Mouse (Mus musculus): Measurements from ENCODE around the gene Mrps18c. TPM values are rescaled to one million over a fixed set of nuclear protein-coding genes. Genes with fewer than 3 reads are reported as not detected.

Mrps18c gene
- total and polyA plus RNA-seq, 3 experiments = 135 TPM; not detected in 1

- Histone ChIP-seq H3K9me3 (replicated peaks; ENCODE audit: insufficient read depth, low read length) (no peaks in the 10 kb centered on the region), H3K27me3 (ENCODE audit: control insufficient read depth in 1 of 2, insufficient read depth in 2 of 2, low read length in 2 of 2) (no peaks in the 10 kb centered on the region), H3K4me3 (ENCODE audit: control insufficient read depth in 1 of 2, insufficient read depth in 1 of 2, low read depth in 2 of 2, low read length in 2 of 2) (no peak overlapping the region), H3K79me2 (ENCODE audit: control insufficient read depth, insufficient read depth, low read length, poor library complexity) (peaks cover 1% of the 10 kb centered on the region; the same call in 1 of the 2 replicates), H3K36me3 (ENCODE audit: control insufficient read depth in 1 of 2, insufficient read depth in 2 of 2, low read length in 2 of 2) (peaks cover 0 to 38% of the 10 kb centered on the region in 2 experiments; a peak in 2 of 4 replicates), H3K27ac (ENCODE audit: control insufficient read depth, low read depth, low read length) (no peak overlapping the region), H3K9ac (ENCODE audit: control insufficient read depth, low read depth, low read length, poor library complexity, severe bottlenecking) (no peak overlapping the region), H3K4me1 (ENCODE audit: control insufficient read depth in 1 of 2, insufficient read depth in 2 of 2, low read length in 2 of 2) (no peaks in the 10 kb centered on the region)
- DNase-seq (ENCODE audit: low read depth, low spot score) = no peak
- TF ChIP-seq USF2 (IDR thresholded peaks at IDR 0.05; ENCODE audit: borderline replicate concordance in 1 of 2, insufficient read depth in 1 of 2, low read depth in 1 of 2, low read length in 2 of 2) (no peak), MYB (IDR thresholded peaks at IDR 0.05; ENCODE audit: low read depth, low read length) (no peak), RCOR1 (IDR thresholded peaks at IDR 0.05; ENCODE audit: low read depth, low read length) (no peak), EP300 (IDR thresholded peaks at IDR 0.05; ENCODE audit: low read depth in 1 of 2, low read length in 2 of 2) (no peak), SMC3 (IDR thresholded peaks at IDR 0.05; ENCODE audit: low read depth, low read length) (no peak), GABPA (IDR thresholded peaks at IDR 0.05; ENCODE audit: low read depth, low read length) (no peak), KAT2A (conservative IDR thresholded peaks at IDR 0.05; ENCODE audit: low read depth, low read length) (no peak), TAL1 (IDR thresholded peaks at IDR 0.05; ENCODE audit: low read length) (no peak), SIN3A (IDR thresholded peaks at IDR 0.05; ENCODE audit: low read length) (no peak), ZKSCAN1 (IDR thresholded peaks at IDR 0.05; ENCODE audit: low read depth, low read length) (no peak), CTCF (IDR thresholded peaks at IDR 0.05 in 2 of 3, conservative IDR thresholded peaks at IDR 0.05 in 1 of 3; ENCODE audit: control insufficient read depth in 1 of 3, insufficient read depth in 1 of 3, low read depth in 2 of 3, low read length in 3 of 3, poor library complexity in 1 of 3, severe bottlenecking in 1 of 3) (no peak), UBTF (IDR thresholded peaks at IDR 0.05; ENCODE audit: borderline replicate concordance, insufficient read depth, low read depth, low read length) (no peak), ELF1 (IDR thresholded peaks at IDR 0.05; ENCODE audit: low read depth, low read length) (no peak), BHLHE40 (IDR thresholded peaks at IDR 0.05; ENCODE audit: borderline replicate concordance, low read depth, low read length) (no peak)
These were observed 10.9 kb upstream of the Mrps18c start for GRCm38 (mm10) chr5:100787527-100787926.

- peaks cover 16 to 26% of the 10 kb centered on the region in 2 experiments for H3K36me3 ChIP-seq (ENCODE audit: control insufficient read depth in 1 of 2, insufficient read depth in 2 of 2, low read length in 2 of 2)
- no peaks in the 10 kb centered on the region for H3K9me3 ChIP-seq (replicated peaks; ENCODE audit: insufficient read depth, low read length)
- no peaks in the 10 kb centered on the region for H3K27me3 ChIP-seq (ENCODE audit: control insufficient read depth in 1 of 2, insufficient read depth in 2 of 2, low read length in 2 of 2)
- peaks cover 21% of the 10 kb centered on the region for H3K79me2 ChIP-seq (ENCODE audit: control insufficient read depth, insufficient read depth, low read length, poor library complexity)
- H3K9ac ChIP-seq (ENCODE audit: control insufficient read depth, low read depth, low read length, poor library complexity, severe bottlenecking) = no peak overlapping the region
- no peak overlapping the region for H3K4me3 ChIP-seq (ENCODE audit: control insufficient read depth in 1 of 2, insufficient read depth in 1 of 2, low read depth in 2 of 2, low read length in 2 of 2)
- H3K27ac ChIP-seq (ENCODE audit: control insufficient read depth, low read depth, low read length) = no peak overlapping the region
- TF ChIP-seq NELFE (IDR thresholded peaks at IDR 0.05; ENCODE audit: low read depth, low read length) = no peak
- TF ChIP-seq RAD21 (IDR thresholded peaks at IDR 0.05; ENCODE audit: low read depth, low read length) = no peak
- no peak for TF ChIP-seq ZKSCAN1 (IDR thresholded peaks at IDR 0.05; ENCODE audit: low read depth, low read length)
- TF ChIP-seq GABPA (IDR thresholded peaks at IDR 0.05; ENCODE audit: low read depth, low read length) = no peak
- no peak for TF ChIP-seq TCF12 (IDR thresholded peaks at IDR 0.05; ENCODE audit: low read depth, low read length)
- TF ChIP-seq UBTF (IDR thresholded peaks at IDR 0.05; ENCODE audit: borderline replicate concordance, insufficient read depth, low read depth, low read length) = no peak
- TF ChIP-seq E2F4 (IDR thresholded peaks at IDR 0.05; ENCODE audit: borderline replicate concordance, low read depth, low read length) = no peak
- TF ChIP-seq MAFK (IDR thresholded peaks at IDR 0.05; ENCODE audit: borderline replicate concordance, low read depth, low read length) = no peak
- no peak for TF ChIP-seq ZMIZ1 (IDR thresholded peaks at IDR 0.05; ENCODE audit: low read depth, low read length)
- TF ChIP-seq BHLHE40 (IDR thresholded peaks at IDR 0.05; ENCODE audit: borderline replicate concordance, low read depth, low read length) = no peak
- TF ChIP-seq ETS1 (IDR thresholded peaks at IDR 0.05; ENCODE audit: low read depth, low read length) = no peak
- no peak for TF ChIP-seq ZNF384 (IDR thresholded peaks at IDR 0.05; ENCODE audit: low read depth, low read length)
- no peak for TF ChIP-seq MEF2A (IDR thresholded peaks at IDR 0.05; ENCODE audit: extremely low read depth, insufficient replicate concordance, low read depth, low read length, poor library complexity, severe bottlenecking)
- TF ChIP-seq CTCF (IDR thresholded peaks at IDR 0.05 in 2 of 3, conservative IDR thresholded peaks at IDR 0.05 in 1 of 3; ENCODE audit: control insufficient read depth in 1 of 3, insufficient read depth in 1 of 3, low read depth in 2 of 3, low read length in 3 of 3, poor library complexity in 1 of 3, severe bottlenecking in 1 of 3) = no peak
- no peak for DNase-seq (ENCODE audit: low read depth, low spot score)
- H3K4me1 ChIP-seq (ENCODE audit: control insufficient read depth in 1 of 2, insufficient read depth in 2 of 2, low read length in 2 of 2) = peaks cover 4 to 7% of the 10 kb centered on the region in 2 experiments
These were observed 6.2 kb upstream of the Mrps18c start for GRCm38 (mm10) chr5:100792261-100792660.

Measured in MEL (cell line).